Mouse (Mus musculus) forebrain, embryonic 14.5 days (tissue): Measurements from ENCODE around the gene Ccdc189. TPM values are rescaled to one million over a fixed set of nuclear protein-coding genes. Genes with fewer than 3 reads are reported as not detected.

Experiments used
- ATAC-seq: fragments of 200-750 bp; cut with Nextera tagmentation; 2 replicates; pipeline ENCODE4 v1.8.0; 2017; ENCODE audit warnings: mild to moderate bottlenecking, moderate library complexity
- DNase-seq: peaks from one replicate; pipeline ENCODE4 v3.0.0-alpha.2; 2015; ENCODE audit warnings: low spot score
- H3K27ac ChIP-seq: fragments of 300-500 bp; sonication (generic); 2 replicates; pipeline ENCODE4 v1.5.1; 2014; ENCODE audit warnings: low read depth, mild to moderate bottlenecking, control low read depth, low read length, moderate library complexity
- H3K27me3 ChIP-seq: fragments of 300-500 bp; sonication (generic); replicated peaks from 2 replicates; pipeline ENCODE4 v1.6.1; 2014; ENCODE audit warnings: low read length, control low read depth, mixed read lengths; ENCODE audit not compliant: control insufficient read depth, insufficient read depth
- H3K36me3 ChIP-seq: fragments of 300-500 bp; sonication (generic); 2 replicates; pipeline ENCODE4 v1.6.1; 2014; ENCODE audit warnings: low read length, control low read depth; ENCODE audit not compliant: control insufficient read depth, insufficient read depth
- H3K4me1 ChIP-seq: fragments of 300-500 bp; sonication (generic); 2 replicates; pipeline ENCODE4 v1.6.1; 2014; ENCODE audit warnings: antibody characterized with exemption, low read length, control low read depth; ENCODE audit not compliant: control insufficient read depth, insufficient read depth
- H3K4me2 ChIP-seq: fragments of 300-500 bp; sonication (generic); 2 replicates; pipeline ENCODE4 v1.6.1; 2014; ENCODE audit warnings: mild to moderate bottlenecking, control low read depth, low read length
- H3K4me3 ChIP-seq: fragments of 300-500 bp; sonication (generic); 2 replicates; pipeline ENCODE4 v1.5.1; 2014; ENCODE audit warnings: low read depth, low read length, control low read depth
- H3K9ac ChIP-seq: fragments of 300-500 bp; sonication (generic); 2 replicates; pipeline ENCODE4 v1.6.1; 2014; ENCODE audit warnings: mild to moderate bottlenecking, low read length, control low read depth, moderate library complexity
- H3K9me3 ChIP-seq: fragments of 300-500 bp; sonication (generic); replicated peaks from 2 replicates; pipeline ENCODE4 v1.6.1; 2016; ENCODE audit warnings: low read length, control low read depth, mixed read lengths; ENCODE audit not compliant: control insufficient read depth
- WGBS: fragments of 180-500 bp; shearing (Covaris S2); extraction: QIAGEN DNeasy Blood & Tissue Kit; methylation state at CpG from one replicate; pipeline ENCODE4 v1.1.7; 2014; 5-methylcytosine and 5-hydroxymethylcytosine counted together
- polyA plus RNA-seq: library from polyadenylated mRNA; unstranded; fragments of >200 nt; fragmentation: Nextera tagmentation; extraction: Ambion mirVana; gene quantifications from 2 replicates; pipeline ENCODE4 v1.2.1, GENCODE M21; 2014

Gene Ccdc189
- polyA plus RNA-seq, 1 experiment from 2014 or later, result 12.8 TPM

DNA sequence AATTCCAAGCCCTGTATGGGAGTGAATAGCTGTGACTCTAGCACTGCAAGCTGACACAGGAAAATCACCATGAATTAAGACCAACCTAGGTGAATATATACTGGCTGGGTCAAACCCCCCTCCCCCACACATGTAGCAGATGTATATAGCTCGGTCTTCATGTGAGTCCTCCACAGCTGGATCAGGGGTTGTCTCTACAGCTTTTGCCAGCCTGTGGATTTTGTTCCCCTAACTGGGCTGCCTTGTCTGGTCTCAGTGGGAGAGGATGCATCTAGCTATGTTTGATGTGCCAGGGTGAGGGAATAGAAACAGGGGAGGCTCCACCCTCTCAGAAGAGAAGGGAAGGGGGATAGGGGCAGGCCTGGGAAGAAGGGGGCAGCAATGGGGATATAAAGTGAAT, 27.9 kb upstream of the Ccdc189 start:
- DNase-seq (no peak), ATAC-seq (no peak)
- H3K36me3 ChIP-seq, result peaks cover 14% of the 10 kb centered on the region
- H3K4me1 ChIP-seq, result peaks cover 17% of the 10 kb centered on the region
- H3K27ac ChIP-seq, result no peak overlapping the region
- H3K4me2 ChIP-seq, result peak overlapping the region; percentile 85; the same call in 1 of the 2 replicates
- H3K9me3 ChIP-seq, result no peaks in the 10 kb centered on the region
- WGBS, result 81% methylated on average over 1 of the region's 1 CpGs
- H3K9ac ChIP-seq, result peak overlapping the region; percentile 95; the same call in 1 of the 2 replicates
- peak overlapping the region; percentile 99; the same call in 1 of the 2 replicates for H3K4me3 ChIP-seq
- no peaks in the 10 kb centered on the region for H3K27me3 ChIP-seq

DNA sequence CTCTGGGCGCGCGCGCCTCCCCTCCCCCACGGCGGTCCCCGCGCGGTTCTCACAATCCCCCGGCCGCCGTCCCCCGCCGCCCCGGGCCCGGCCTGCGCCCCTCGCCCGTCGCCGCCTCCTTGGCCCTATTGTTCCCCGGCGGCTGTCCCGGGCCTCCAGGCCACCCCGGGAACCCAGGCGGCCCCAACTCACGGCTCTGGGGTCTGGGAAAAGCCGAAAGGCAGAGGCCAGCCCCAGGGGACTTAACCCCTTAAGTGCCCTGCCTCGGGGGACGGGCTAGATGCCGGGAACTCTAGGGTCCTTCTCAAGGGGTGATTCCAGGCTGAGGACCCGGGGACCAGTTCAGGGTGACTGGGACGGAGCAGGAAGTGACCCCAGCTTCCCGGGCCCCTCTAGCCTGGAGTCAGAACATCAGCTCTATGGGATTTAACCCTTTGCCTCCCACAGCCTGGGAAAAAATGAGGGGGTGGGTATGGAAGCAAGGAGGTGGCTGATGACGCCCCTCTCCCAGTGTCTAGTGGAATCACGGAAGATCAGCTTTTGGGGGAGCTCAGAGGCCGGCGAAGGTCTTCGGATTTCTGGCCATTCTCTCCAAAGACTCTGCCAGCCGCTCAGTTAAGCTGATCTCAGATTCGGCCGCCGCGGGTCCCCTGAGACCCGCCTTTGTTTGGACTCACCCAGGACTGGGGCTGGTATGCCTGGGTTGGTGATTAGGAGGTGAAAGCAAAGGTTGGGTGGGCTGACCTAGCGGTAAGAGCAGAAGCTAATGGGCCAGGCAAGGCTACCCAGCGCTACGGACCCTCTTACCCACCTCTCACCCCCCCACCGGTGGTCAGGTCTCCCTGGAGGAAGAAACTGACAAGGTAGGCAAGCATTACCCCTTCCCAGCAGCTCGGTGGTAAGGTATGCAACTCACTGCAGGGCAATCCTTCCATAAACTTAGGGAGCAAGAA, 26.8 kb upstream of the Ccdc189 start, which contains the start of gene Zfp629:
Gene Zfp629 (minus strand): TSS at position 907 of the 953 bp plus-strand sequence.
- H3K27me3 ChIP-seq, result no peaks in the 10 kb centered on the region
- H3K9me3 ChIP-seq, result no peaks in the 10 kb centered on the region
- peak within 1 kb of the TSS; percentile 85 for H3K4me2 ChIP-seq
- H3K9ac ChIP-seq, result peak within 1 kb of the TSS; percentile 95
- peaks cover 26% of the 10 kb centered on the region for H3K36me3 ChIP-seq
- H3K27ac ChIP-seq, result peak within 1 kb of the TSS; percentile 70
- peak within 1 kb of the TSS; percentile 99 for H3K4me3 ChIP-seq
- ATAC-seq, result peak; percentile 90
- H3K4me1 ChIP-seq, result peaks cover 17% of the 10 kb centered on the region
- peak; percentile 92 for DNase-seq
- WGBS, result 0% methylated on average over 38 of the region's 50 CpGs

DNA sequence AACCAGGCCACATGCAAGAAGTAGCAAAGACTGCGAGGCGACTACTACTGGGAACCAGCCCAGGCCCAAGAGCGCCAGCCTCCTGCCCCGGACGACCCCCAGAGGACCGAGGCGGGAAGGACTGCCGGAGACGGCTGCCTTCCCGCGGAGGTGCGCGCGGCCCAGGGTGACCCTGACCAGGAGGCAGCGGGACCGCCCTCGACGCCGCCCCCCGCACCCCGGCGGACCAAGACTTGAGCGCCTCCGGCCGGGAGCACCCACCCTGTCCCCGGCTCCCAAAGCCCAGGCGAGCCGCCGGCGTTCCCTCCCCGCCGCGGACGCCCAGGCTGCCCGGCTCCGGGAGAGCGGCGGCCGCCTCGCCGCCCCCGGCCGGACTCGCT, 26.1 kb upstream of the Ccdc189 start:
- peak overlapping the region; percentile 95 for H3K9ac ChIP-seq
- WGBS, result 1% methylated on average over 30 of the region's 44 CpGs
- H3K36me3 ChIP-seq, result peaks cover 33% of the 10 kb centered on the region
- peak overlapping the region; percentile 99 for H3K4me3 ChIP-seq
- H3K4me2 ChIP-seq, result peak overlapping the region; percentile 85
- no peaks in the 10 kb centered on the region for H3K9me3 ChIP-seq
- no peak for DNase-seq
- peak overlapping the region; percentile 70 for H3K27ac ChIP-seq
- no peaks in the 10 kb centered on the region for H3K27me3 ChIP-seq
- peak; percentile 47 for ATAC-seq
- peaks cover 17% of the 10 kb centered on the region for H3K4me1 ChIP-seq

DNA sequence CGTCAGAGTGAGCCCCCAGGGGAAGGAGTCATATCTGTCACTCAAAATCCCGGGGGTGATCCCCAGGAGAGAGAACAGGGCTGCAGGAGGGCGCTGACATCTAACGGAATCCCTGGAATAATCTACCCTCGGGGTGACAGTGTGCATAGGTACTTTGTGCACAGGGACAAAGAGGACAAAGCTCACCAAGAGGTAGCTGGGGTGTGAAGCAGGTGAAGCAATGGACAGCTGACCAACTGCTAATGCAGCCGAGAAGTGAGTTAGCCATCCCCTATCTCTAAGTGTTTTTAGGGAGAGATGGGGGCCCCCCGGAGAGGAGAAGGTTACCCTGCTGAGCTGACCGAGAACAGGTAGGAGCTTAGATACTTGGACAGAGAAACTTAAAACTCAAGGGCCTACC, 25.7 kb upstream of the Ccdc189 start:
- no peaks in the 10 kb centered on the region for H3K27me3 ChIP-seq
- H3K4me1 ChIP-seq, result peaks cover 17% of the 10 kb centered on the region
- H3K9me3 ChIP-seq, result no peaks in the 10 kb centered on the region
- WGBS, result 15% methylated on average over 8 of the region's 8 CpGs
- H3K9ac ChIP-seq, result peak overlapping the region; percentile 95
- peak overlapping the region; percentile 70; the same call in 1 of the 2 replicates for H3K27ac ChIP-seq
- peaks cover 37% of the 10 kb centered on the region for H3K36me3 ChIP-seq
- peak overlapping the region; percentile 99 for H3K4me3 ChIP-seq
- DNase-seq, result no peak
- H3K4me2 ChIP-seq, result peak overlapping the region; percentile 85
- no peak for ATAC-seq

DNA sequence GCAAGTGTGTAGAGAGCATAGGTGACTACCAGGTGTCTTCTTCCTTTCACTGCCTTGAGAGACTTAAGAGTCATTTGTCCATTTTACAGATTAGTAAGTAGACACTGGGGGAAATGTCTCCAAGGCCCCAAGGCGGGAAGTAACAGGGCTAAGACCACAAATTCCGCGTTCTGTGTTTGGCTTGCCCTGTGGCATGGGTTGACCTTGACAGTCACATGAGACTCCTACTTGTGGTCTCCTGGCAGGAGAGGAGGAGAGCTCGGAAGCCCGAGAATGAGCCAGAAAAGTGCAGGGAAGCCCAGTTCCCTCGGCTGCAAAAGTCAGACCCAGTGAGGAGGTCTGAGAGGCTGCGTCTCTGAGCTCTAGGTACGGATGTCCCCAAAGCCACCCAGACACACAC, 25.1 kb upstream of the Ccdc189 start:
- peak overlapping the region; percentile 95; the same call in 1 of the 2 replicates for H3K9ac ChIP-seq
- H3K36me3 ChIP-seq, result peaks cover 43% of the 10 kb centered on the region
- no peak overlapping the region for H3K27ac ChIP-seq
- WGBS, result 86% methylated on average over 8 of the region's 8 CpGs
- H3K27me3 ChIP-seq, result no peaks in the 10 kb centered on the region
- H3K4me2 ChIP-seq, result peak overlapping the region; percentile 85
- peaks cover 17% of the 10 kb centered on the region for H3K4me1 ChIP-seq
- H3K4me3 ChIP-seq, result peak overlapping the region; percentile 99; the same call in 1 of the 2 replicates
- no peaks in the 10 kb centered on the region for H3K9me3 ChIP-seq
- DNase-seq, result no peak
- ATAC-seq, result no peak

DNA sequence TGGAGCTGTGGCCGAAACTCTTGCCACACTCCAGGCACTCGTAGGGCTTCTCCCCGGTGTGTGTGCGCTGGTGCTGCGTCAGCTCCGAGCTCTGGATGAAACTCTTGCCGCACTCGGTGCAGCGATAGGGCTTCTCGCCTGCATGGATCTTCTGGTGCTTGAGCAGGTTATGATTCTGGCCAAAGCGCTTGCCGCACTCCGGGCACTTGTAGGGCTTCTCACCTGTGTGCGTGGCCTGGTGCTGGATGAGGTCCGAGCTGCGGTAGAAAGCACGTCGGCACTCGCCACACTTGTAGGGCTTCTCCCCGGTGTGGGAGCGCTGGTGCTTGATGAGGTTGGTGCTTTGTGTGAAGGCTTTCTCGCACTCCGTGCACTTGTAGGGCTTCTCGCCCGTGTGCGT, 23.2 kb upstream of the Ccdc189 start:
- H3K9me3 ChIP-seq, result no peaks in the 10 kb centered on the region
- H3K4me1 ChIP-seq, result peaks cover 13% of the 10 kb centered on the region
- H3K9ac ChIP-seq, result no peak overlapping the region
- no peak overlapping the region for H3K4me3 ChIP-seq
- ATAC-seq (no peak), DNase-seq (no peak)
- H3K27me3 ChIP-seq, result no peaks in the 10 kb centered on the region
- H3K27ac ChIP-seq, result no peak overlapping the region
- peaks cover 60% of the 10 kb centered on the region for H3K36me3 ChIP-seq
- no peak overlapping the region for H3K4me2 ChIP-seq
- 96% methylated on average over 26 of the region's 26 CpGs for WGBS

DNA sequence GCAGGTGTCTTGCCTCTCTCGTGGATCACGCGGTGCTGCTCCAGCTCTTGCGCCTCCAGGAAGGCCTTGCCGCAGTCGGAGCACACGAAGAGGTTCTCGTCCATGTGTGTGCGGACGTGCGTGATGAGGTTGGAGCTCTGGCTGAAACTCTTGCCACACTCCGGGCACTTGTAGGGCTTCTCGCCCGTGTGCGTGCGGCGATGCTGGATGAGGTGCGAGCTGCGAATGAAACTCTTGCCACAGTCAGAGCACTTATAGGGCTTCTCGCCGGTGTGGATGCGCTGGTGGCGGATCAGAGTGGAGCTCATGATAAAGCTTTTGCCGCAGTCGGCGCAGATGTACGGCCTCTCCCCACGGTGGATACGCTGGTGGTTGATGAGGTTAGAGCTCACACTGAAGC, 22.6 kb upstream of the Ccdc189 start:
- 98% methylated on average over 29 of the region's 29 CpGs for WGBS
- no peaks in the 10 kb centered on the region for H3K9me3 ChIP-seq
- H3K36me3 ChIP-seq, result peaks cover 64% of the 10 kb centered on the region
- no peak overlapping the region for H3K4me3 ChIP-seq
- DNase-seq (no peak), ATAC-seq (no peak)
- H3K27ac ChIP-seq, result no peak overlapping the region
- no peaks in the 10 kb centered on the region for H3K27me3 ChIP-seq
- no peak overlapping the region for H3K4me2 ChIP-seq
- H3K9ac ChIP-seq, result no peak overlapping the region
- peaks cover 9% of the 10 kb centered on the region for H3K4me1 ChIP-seq

DNA sequence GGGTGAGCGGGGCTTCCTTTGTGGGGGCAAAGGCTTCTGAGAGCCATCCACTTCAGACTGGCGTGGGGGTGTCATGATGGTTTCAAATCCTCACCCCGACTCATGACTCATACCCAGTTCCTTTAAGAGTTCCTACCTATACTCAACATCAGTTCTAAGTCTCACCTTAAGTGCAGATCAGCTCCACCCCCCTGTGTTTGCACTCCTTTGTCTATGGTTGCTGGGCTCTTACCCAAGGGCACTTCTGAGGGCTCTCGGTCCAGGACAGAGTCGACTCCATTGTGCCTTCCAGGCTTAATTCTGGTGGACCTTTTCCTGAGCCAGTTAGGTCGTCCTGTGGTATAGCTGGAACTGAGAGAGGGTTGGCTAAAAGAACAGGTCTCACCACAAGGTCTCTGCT, 18.8 kb upstream of the Ccdc189 start:
- WGBS, result 79% methylated on average over 6 of the region's 6 CpGs
- H3K4me3 ChIP-seq, result no peak overlapping the region
- no peak overlapping the region for H3K9ac ChIP-seq
- H3K4me1 ChIP-seq, result no peaks in the 10 kb centered on the region
- no peak overlapping the region for H3K27ac ChIP-seq
- no peak overlapping the region for H3K4me2 ChIP-seq
- H3K9me3 ChIP-seq, result no peaks in the 10 kb centered on the region
- H3K36me3 ChIP-seq, result peaks cover 88% of the 10 kb centered on the region
- H3K27me3 ChIP-seq, result no peaks in the 10 kb centered on the region
- ATAC-seq (no peak), DNase-seq (no peak)

GRCm38 (mm10) chr7:127604256-127604655, 15.9 kb upstream of the Ccdc189 start:
- WGBS, result 93% methylated on average over 10 of the region's 10 CpGs
- no peaks in the 10 kb centered on the region for H3K4me1 ChIP-seq
- H3K4me2 ChIP-seq, result no peak overlapping the region
- H3K27me3 ChIP-seq, result no peaks in the 10 kb centered on the region
- H3K27ac ChIP-seq, result no peak overlapping the region
- no peak overlapping the region for H3K9ac ChIP-seq
- ATAC-seq (no peak), DNase-seq (no peak)
- H3K4me3 ChIP-seq, result no peak overlapping the region
- H3K9me3 ChIP-seq, result no peaks in the 10 kb centered on the region
- H3K36me3 ChIP-seq, result peaks cover 88% of the 10 kb centered on the region
